Mouse (Mus musculus): ENCODE measurements at regions not wholly inside any gene's neighbourhood (a gene's known extent, or its start where the extent isn't known, plus 50 kb on each side); places are given as distances from the start of the nearest gene placed in this dataset.

- Histone ChIP-seq H3K9me3 (replicated peaks) (no peaks in the 10 kb centered on the region), H3K4me1 (no peaks in the 10 kb centered on the region), H3K36me3 (no peaks in the 10 kb centered on the region), H3K9ac (replicated peaks) (no peak overlapping the region), H3K27ac (replicated peaks) (no peak overlapping the region), H3K4me3 (replicated peaks) (no peak overlapping the region), H3K4me2 (no peak overlapping the region), H3K27me3 (replicated peaks) (no peaks in the 10 kb centered on the region)
- no peak for ATAC-seq (ENCODE audit: low FRiP score)
- WGBS, result 93% methylated on average over 1 of the region's 1 CpGs
Observed at GRCm38 (mm10) chr1:63947278-63947677, 174.8 kb downstream of the Klf7 start.

- Histone ChIP-seq H3K36me3 (no peaks in the 10 kb centered on the region), H3K27me3 (replicated peaks) (no peaks in the 10 kb centered on the region), H3K4me3 (replicated peaks) (no peak overlapping the region), H3K27ac (replicated peaks) (no peak overlapping the region), H3K9ac (replicated peaks) (no peak overlapping the region), H3K9me3 (replicated peaks) (no peaks in the 10 kb centered on the region), H3K4me1 (no peaks in the 10 kb centered on the region), H3K4me2 (no peak overlapping the region)
- no peak for ATAC-seq (ENCODE audit: low FRiP score)
- WGBS, result 81% methylated on average over 5 of the region's 5 CpGs
Observed at GRCm38 (mm10) chr1:63946834-63947233, 175.2 kb downstream of the Klf7 start.

GRCm38 (mm10) chr1:63944786-63945185, 175.7 kb upstream of the 4933402D24Rik start:
- no peak overlapping the region for H3K27ac ChIP-seq (replicated peaks)
- no peaks in the 10 kb centered on the region for H3K36me3 ChIP-seq
- H3K9me3 ChIP-seq (replicated peaks), result no peaks in the 10 kb centered on the region
- H3K4me2 ChIP-seq, result no peak overlapping the region
- no peaks in the 10 kb centered on the region for H3K27me3 ChIP-seq (replicated peaks)
- no peaks in the 10 kb centered on the region for H3K4me1 ChIP-seq
- H3K9ac ChIP-seq (replicated peaks), result no peak overlapping the region
- no peak for ATAC-seq (ENCODE audit: low FRiP score)
- H3K4me3 ChIP-seq (replicated peaks), result no peak overlapping the region
- WGBS, result 29% methylated on average over 3 of the region's 3 CpGs

GRCm38 (mm10) chr1:63938416-63938815, 169.3 kb upstream of the 4933402D24Rik start:
- no peaks in the 10 kb centered on the region for H3K4me1 ChIP-seq
- 79% methylated on average over 4 of the region's 4 CpGs for WGBS
- no peak overlapping the region for H3K9ac ChIP-seq (replicated peaks)
- H3K4me2 ChIP-seq, result no peak overlapping the region
- no peaks in the 10 kb centered on the region for H3K36me3 ChIP-seq
- no peaks in the 10 kb centered on the region for H3K9me3 ChIP-seq (replicated peaks)
- H3K4me3 ChIP-seq (replicated peaks), result no peak overlapping the region
- no peak for ATAC-seq (ENCODE audit: low FRiP score)
- no peak overlapping the region for H3K27ac ChIP-seq (replicated peaks)
- 0 out of 2 replicates have a peak, but pooled peaks cover 3% of the 10 kb centered on the region for H3K27me3 ChIP-seq (replicated peaks)

GRCm38 (mm10) chr1:63937480-63937879, 168.4 kb upstream of the 4933402D24Rik start:
- 49% methylated on average over 3 of the region's 3 CpGs for WGBS
- H3K9me3 ChIP-seq (replicated peaks), result no peaks in the 10 kb centered on the region
- no peak overlapping the region for H3K27ac ChIP-seq (replicated peaks)
- no peak for ATAC-seq (ENCODE audit: low FRiP score)
- H3K4me1 ChIP-seq, result no peaks in the 10 kb centered on the region
- H3K27me3 ChIP-seq (replicated peaks), result 0 out of 2 replicates have a peak, but pooled peaks cover 3% of the 10 kb centered on the region
- no peak overlapping the region for H3K9ac ChIP-seq (replicated peaks)
- no peak overlapping the region for H3K4me2 ChIP-seq
- no peak overlapping the region for H3K4me3 ChIP-seq (replicated peaks)
- no peaks in the 10 kb centered on the region for H3K36me3 ChIP-seq

- Histone ChIP-seq H3K27me3 (replicated peaks) (0 out of 2 replicates have a peak, but pooled peaks cover 3% of the 10 kb centered on the region), H3K27ac (replicated peaks) (no peak overlapping the region), H3K4me1 (no peaks in the 10 kb centered on the region), H3K4me3 (replicated peaks) (no peak overlapping the region), H3K36me3 (no peaks in the 10 kb centered on the region), H3K9ac (replicated peaks) (no peak overlapping the region), H3K4me2 (no peak overlapping the region), H3K9me3 (replicated peaks) (no peaks in the 10 kb centered on the region)
- ATAC-seq (ENCODE audit: low FRiP score), result no peak
- 90% methylated on average over 8 of the region's 8 CpGs for WGBS
Observed at GRCm38 (mm10) chr1:63934570-63935280, 165.7 kb upstream of the 4933402D24Rik start.

- H3K27ac ChIP-seq (replicated peaks), result no peak overlapping the region
- ATAC-seq (ENCODE audit: low FRiP score), result no peak
- H3K36me3 ChIP-seq, result no peaks in the 10 kb centered on the region
- no peak overlapping the region for H3K4me2 ChIP-seq
- whole genome bisulfite sequencing, result 32% methylated on average over 9 of the region's 9 CpGs
- H3K4me3 ChIP-seq (replicated peaks), result no peak overlapping the region
- no peaks in the 10 kb centered on the region for H3K27me3 ChIP-seq (replicated peaks)
- H3K9me3 ChIP-seq (replicated peaks), result no peaks in the 10 kb centered on the region
- H3K4me1 ChIP-seq, result no peaks in the 10 kb centered on the region
- no peak overlapping the region for H3K9ac ChIP-seq (replicated peaks)
Observed at GRCm38 (mm10) chr1:63932484-63932883, 163.4 kb upstream of the 4933402D24Rik start.

- no peak for ATAC-seq (ENCODE audit: low FRiP score)
- H3K27me3 ChIP-seq (replicated peaks), result no peaks in the 10 kb centered on the region
- H3K27ac ChIP-seq (replicated peaks), result no peak overlapping the region
- no peak overlapping the region for H3K9ac ChIP-seq (replicated peaks)
- H3K4me3 ChIP-seq (replicated peaks), result no peak overlapping the region
- 88% methylated on average over 4 of the region's 4 CpGs for WGBS
- H3K36me3 ChIP-seq, result no peaks in the 10 kb centered on the region
- no peak overlapping the region for H3K4me2 ChIP-seq
- H3K4me1 ChIP-seq, result no peaks in the 10 kb centered on the region
- no peaks in the 10 kb centered on the region for H3K9me3 ChIP-seq (replicated peaks)
Observed at GRCm38 (mm10) chr1:63929362-63930125, 160.5 kb upstream of the 4933402D24Rik start.

GRCm38 (mm10) chr1:63928850-63929249, 159.8 kb upstream of the 4933402D24Rik start:
- Histone ChIP-seq H3K4me2 (no peak overlapping the region), H3K9ac (replicated peaks) (no peak overlapping the region), H3K9me3 (replicated peaks) (no peaks in the 10 kb centered on the region), H3K4me1 (no peaks in the 10 kb centered on the region), H3K27ac (replicated peaks) (no peak overlapping the region), H3K27me3 (replicated peaks) (no peaks in the 10 kb centered on the region), H3K36me3 (no peaks in the 10 kb centered on the region), H3K4me3 (replicated peaks) (no peak overlapping the region)
- ATAC-seq (ENCODE audit: low FRiP score), result no peak
- WGBS, result 82% methylated on average over 5 of the region's 5 CpGs

GRCm38 (mm10) chr1:63928361-63928760, 159.3 kb upstream of the 4933402D24Rik start:
- Histone ChIP-seq H3K27ac (replicated peaks) (no peak overlapping the region), H3K27me3 (replicated peaks) (no peaks in the 10 kb centered on the region), H3K9ac (replicated peaks) (no peak overlapping the region), H3K36me3 (no peaks in the 10 kb centered on the region), H3K4me3 (replicated peaks) (no peak overlapping the region), H3K4me2 (no peak overlapping the region), H3K4me1 (no peaks in the 10 kb centered on the region), H3K9me3 (replicated peaks) (no peaks in the 10 kb centered on the region)
- no peak for ATAC-seq (ENCODE audit: low FRiP score)
- WGBS, result 89% methylated on average over 3 of the region's 3 CpGs

GRCm38 (mm10) chr1:63920181-63920933, 151.3 kb upstream of the 4933402D24Rik start:
- Histone ChIP-seq H3K9ac (replicated peaks) (no peak overlapping the region), H3K4me1 (no peaks in the 10 kb centered on the region), H3K27ac (replicated peaks) (no peak overlapping the region), H3K9me3 (replicated peaks) (no peaks in the 10 kb centered on the region), H3K4me2 (no peak overlapping the region), H3K36me3 (no peaks in the 10 kb centered on the region), H3K27me3 (replicated peaks) (no peaks in the 10 kb centered on the region), H3K4me3 (replicated peaks) (no peak overlapping the region)
- ATAC-seq (ENCODE audit: low FRiP score), result no peak
- 48% methylated on average over 8 of the region's 8 CpGs for WGBS

Measured in neural tube, embryonic 15.5 days (tissue).